In genomic region chr15:81879531-81880401, GRCm38 (mm10) we compare ENCODE assay signal across 8 mouse cellular contexts. TPM values are rescaled to one million over a fixed set of nuclear protein-coding genes. Genes with fewer than 3 reads are reported as not detected.
A peak's percentile ranks its signal among the peaks of the same experiment; 100 is the strongest.
DNase-seq lines count a peak whose midpoint lies in the region.

No protein-coding gene starts in this region.

- DNase-seq in kidney, postnatal 14 days: peak; percentile 51
- DNase-seq in kidney, adult 11 months: no peak
- DNase-seq in frontal cortex, postnatal 25 days (ENCODE audit: low spot score in 2 of 2): peak; percentile 64 to 73
- peak; percentile 80 to 86 for DNase-seq in left cerebral cortex, adult 18-20 months (ENCODE audit: low spot score in 2 of 2)
- peak; percentile 81 for DNase-seq in right cerebral cortex, postnatal 25 days
- no peak for DNase-seq in urinary bladder, postnatal 10 days (ENCODE audit: low spot score)
- no peak for DNase-seq in urinary bladder, postnatal 25 days (ENCODE audit: low spot score)
- no peak for DNase-seq in lung, postnatal 10 days

RNA-seq across cellular contexts. Expression of gene Aco2, which starts 7.7 kb away (rescaled TPM):
- total RNA-seq in left cerebral cortex, adult 18-20 months (2021): 100 to 1,000 TPM; 414 to 429 TPM

RNA-seq across cellular contexts. Expression of gene Phf5a, which starts 8.1 kb away (rescaled TPM):
- total RNA-seq in left cerebral cortex, adult 18-20 months (2021): 10 to 100 TPM; 32.5 to 35.0 TPM

RNA-seq across cellular contexts. Expression of gene Tob2, which starts 21.2 kb away (rescaled TPM):
- 10 to 100 TPM; 33.6 to 36.7 TPM for total RNA-seq in left cerebral cortex, adult 18-20 months (2021)

RNA-seq across cellular contexts. Expression of gene Polr3h, which starts 46.3 kb away (rescaled TPM):
- total RNA-seq in left cerebral cortex, adult 18-20 months (2021): 10 to 100 TPM; 50.9 to 52.1 TPM

RNA-seq across cellular contexts. Expression of gene Csdc2, which starts 56.8 kb away (rescaled TPM):
- total RNA-seq in left cerebral cortex, adult 18-20 months (2021): 10 to 100 TPM; 80.7 to 90.7 TPM

Comparison
In these comparisons a context has a peak if more than half of its experiments do, and no peak if none do; other contexts are left out.
1. DNase-seq: peak in kidney, postnatal 14 days (single experiment), frontal cortex, postnatal 25 days (2 of 2), left cerebral cortex, adult 18-20 months (2 of 2) and right cerebral cortex, postnatal 25 days (single experiment); none in kidney, adult 11 months (single experiment), urinary bladder, postnatal 10 days (single experiment), urinary bladder, postnatal 25 days (single experiment) and lung, postnatal 10 days (single experiment).